Comparison of ENCODE assay signal across 10 mouse cellular contexts in the genomic region with DNA sequence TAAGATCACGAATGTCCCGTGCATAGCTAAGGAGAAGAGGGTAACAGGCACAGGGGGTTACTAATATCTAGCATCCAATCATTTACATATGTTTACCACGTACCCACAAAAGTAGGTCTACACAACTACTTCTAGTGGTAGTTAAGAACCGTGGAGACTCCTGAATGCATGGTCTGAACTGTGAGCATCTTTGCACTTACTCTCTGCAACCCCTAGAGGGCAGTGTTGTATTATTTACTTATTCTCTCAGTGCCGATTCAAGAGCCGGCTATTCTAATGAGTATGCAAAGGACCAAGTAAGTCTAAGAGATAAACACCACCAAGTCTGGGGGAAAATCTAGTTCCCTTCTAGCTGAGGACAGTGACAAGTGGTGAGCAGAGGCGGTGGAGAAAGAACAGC. TPM values are rescaled to one million over a fixed set of nuclear protein-coding genes. Genes with fewer than 3 reads are reported as not detected.
A peak's percentile ranks its signal among the peaks of the same experiment; 100 is the strongest.
DNase-seq lines count a peak whose midpoint lies in the region; ATAC-seq lines count a peak whose summit lies in the region.
"Had no signal": no experiment of that assay in that cellular context is flagged by ENCODE, and none has a peak within 500 bp of the region (broad histone marks: within the 10 kb centered on the region; RNA-seq: fewer than 3 reads in every experiment).

No protein-coding gene starts in this region.

- H3K27ac ChIP-seq in forebrain, embryonic 15.5 days (replicated peaks), result no peak overlapping the region
- H3K27ac ChIP-seq in kidney, embryonic 15.5 days, result no peak overlapping the region

- peak; percentile 80 for ATAC-seq in forebrain, embryonic 15.5 days (replicated peaks)
- peak; percentile 49 for ATAC-seq in kidney, embryonic 15.5 days (replicated peaks; ENCODE audit: low FRiP score)
- ATAC-seq in megakaryocyte progenitor cell, adult 5-6 weeks (replicated peaks; ENCODE audit: poor library complexity), result peak; percentile 87

- DNase-seq in gastrocnemius, adult 18-20 months (ENCODE audit: low spot score), result peak; percentile 32
- DNase-seq in gastrocnemius, postnatal 36 days, result no peak
- DNase-seq in A20 (ENCODE audit: low read depth, low spot score), result peak; percentile 78
- peak; percentile 76 for DNase-seq in brain, adult 2 months (ENCODE audit: low read depth, low spot score)
- no peak for DNase-seq in urinary bladder, adult 2 months (ENCODE audit: low spot score)

- no peak overlapping the region for H3K4me2 ChIP-seq in forebrain, embryonic 15.5 days (replicated peaks)
- H3K4me2 ChIP-seq in kidney, embryonic 15.5 days, result no peak overlapping the region

- no peaks in the 10 kb centered on the region for H3K9me3 ChIP-seq in forebrain, embryonic 15.5 days
- no peaks in the 10 kb centered on the region for H3K9me3 ChIP-seq in kidney, embryonic 15.5 days (replicated peaks)

- no peak overlapping the region for H3K9ac ChIP-seq in forebrain, embryonic 15.5 days (replicated peaks)
- H3K9ac ChIP-seq in kidney, embryonic 15.5 days, result no peak overlapping the region

- H3K4me3 ChIP-seq in forebrain, embryonic 15.5 days, result no peak overlapping the region
- H3K4me3 ChIP-seq in kidney, embryonic 15.5 days (replicated peaks), result no peak overlapping the region
- H3K4me3 ChIP-seq: megakaryocyte, embryonic 14.5 days had no signal

- 9% methylated on average over 7 of the region's 7 CpGs for WGBS in forebrain, embryonic 15.5 days
- WGBS in kidney, embryonic 15.5 days, result 14% methylated on average over 7 of the region's 7 CpGs

- no peaks in the 10 kb centered on the region for H3K4me1 ChIP-seq in forebrain, embryonic 15.5 days
- H3K4me1 ChIP-seq in kidney, embryonic 15.5 days, result 0 out of 2 replicates have a peak, but pooled peaks cover 5% of the 10 kb centered on the region

- no peaks in the 10 kb centered on the region for H3K36me3 ChIP-seq in forebrain, embryonic 15.5 days
- H3K36me3 ChIP-seq in kidney, embryonic 15.5 days, result no peaks in the 10 kb centered on the region

- intact Hi-C loops in gastrocnemius, postnatal 36 days (cut with DNase I), result loop anchor here (5.0 to 10.0 kb wide), 2 partner anchors 70 to 353 kb away; no protein-coding TSS in a partner anchor

- H3K27me3 ChIP-seq in forebrain, embryonic 15.5 days, result peaks cover 15% of the 10 kb centered on the region; the same call in 1 of the 2 replicates
- peaks cover 34% of the 10 kb centered on the region for H3K27me3 ChIP-seq in kidney, embryonic 15.5 days

RNA-seq across cellular contexts. Expression of gene Tmem114, which starts 12.7 kb away (rescaled TPM):
- total RNA-seq in gastrocnemius, adult 18-20 months (2021), result not detected
- not detected for total RNA-seq in gastrocnemius, postnatal 36 days (2021)
- polyA plus RNA-seq in forebrain, embryonic 15.5 days (2015; fragmentation: Nextera tagmentation; extraction: Ambion mirVana), result not detected in 2 replicates
- 0.10 and 0.12 TPM in 2 replicates for polyA plus RNA-seq in kidney, embryonic 15.5 days (2015; fragmentation: Nextera tagmentation; extraction: Ambion mirVana)
- 0.62 TPM in 1 of 2 replicates, not detected in the other for total RNA-seq in megakaryocyte progenitor cell, adult 5-6 weeks (2015)
- not detected in 2 replicates for total RNA-seq in megakaryocyte progenitor cell, adult 5-6 weeks (2017)
- 0.04 TPM in 1 of 2 replicates, not detected in the other for polyA plus RNA-seq in urinary bladder, adult 2 months (2012; rRNA removed)
- total RNA-seq: adrenal gland, postnatal 36 days had no signal

RNA-seq across cellular contexts. Expression of gene Mettl22, which starts 58.4 kb away (rescaled TPM):
- total RNA-seq in gastrocnemius, adult 18-20 months (2021), result 10 to 100 TPM; 77.7 to 94.2 TPM
- 10 to 100 TPM; 73.9 to 82.4 TPM for total RNA-seq in gastrocnemius, postnatal 36 days (2021)
- polyA plus RNA-seq in forebrain, embryonic 15.5 days (2015; fragmentation: Nextera tagmentation; extraction: Ambion mirVana), result 32.2 and 36.1 TPM in 2 replicates
- polyA plus RNA-seq in kidney, embryonic 15.5 days (2015; fragmentation: Nextera tagmentation; extraction: Ambion mirVana), result 15.4 and 19.4 TPM in 2 replicates
- total RNA-seq in megakaryocyte progenitor cell, adult 5-6 weeks (2015), result 12.7 and 19.2 TPM in 2 replicates
- 8.4 and 15.7 TPM in 2 replicates for total RNA-seq in megakaryocyte progenitor cell, adult 5-6 weeks (2017)
- 26.1 and 28.4 TPM in 2 replicates for polyA plus RNA-seq in urinary bladder, adult 2 months (2012; rRNA removed)

Comparison
In these comparisons a context has a peak if more than half of its experiments do, and no peak if none do; other contexts are left out.
1. DNase-seq: peak in gastrocnemius, adult 18-20 months (single experiment), A20 (single experiment) and brain, adult 2 months (single experiment); none in gastrocnemius, postnatal 36 days (0 of 2) and urinary bladder, adult 2 months (single experiment).
2. Peak in every context shown above with its lines, with median percentiles within 50 percentile points of each other: ATAC-seq.